Mouse (Mus musculus) natural killer cell, adult 2 months (primary cell): ENCODE results near the gene Mief2.
A peak's percentile ranks its signal among the peaks of the same experiment; 100 is the strongest.

Source experiments
- DNase-seq, 2 experiments: peaks; one replicate each; pipeline ENCODE4 v3.0.0; 2022; ENCODE audit warnings: low spot score in 2 of 2

Mief2 gene

GRCm38 (mm10) chr11:60719263-60719662 lies 8.9 kb upstream of the Mief2 start:
- DNase-seq = no peak

DNA sequence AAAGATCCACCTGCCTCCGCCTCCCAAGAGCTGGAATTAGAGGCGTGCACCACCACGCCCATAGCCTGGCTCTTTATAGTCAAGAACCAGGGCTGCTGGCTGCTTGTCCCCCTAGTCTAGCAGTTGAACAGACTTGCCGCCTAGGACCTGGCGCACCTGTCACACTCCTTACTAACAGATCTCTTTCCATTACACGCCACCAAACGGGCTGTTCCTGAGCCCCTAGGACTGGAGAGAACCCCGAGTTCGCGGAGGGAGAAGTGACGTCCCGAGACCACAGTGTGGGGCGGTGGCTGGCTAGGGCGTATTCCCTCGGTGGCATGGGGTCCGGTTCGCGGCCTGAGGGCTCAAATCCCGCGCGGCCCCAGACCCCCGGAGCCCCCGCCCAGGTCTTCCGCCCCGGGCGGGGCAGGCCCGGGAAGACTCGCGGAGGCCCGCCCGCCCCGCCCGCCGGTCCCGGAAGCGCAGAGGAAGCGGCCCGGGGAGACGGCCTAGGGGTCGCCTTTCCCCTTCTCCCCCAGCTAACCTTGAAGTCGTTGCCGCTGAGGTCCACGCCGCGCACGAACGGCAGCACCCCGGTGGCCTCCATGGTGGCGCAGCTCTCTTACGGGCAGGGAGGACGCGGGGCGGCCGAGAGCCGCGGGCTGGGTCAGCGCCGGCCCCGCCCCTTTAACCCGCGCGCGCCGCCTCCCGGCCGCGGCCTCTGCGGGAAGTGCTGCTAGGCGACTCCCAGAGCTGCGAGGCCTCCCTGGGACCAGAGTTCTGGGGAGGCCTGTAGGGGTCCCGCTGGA lies 1.4 kb upstream of the Mief2 start, which contains the start of gene Flii:
Flii (minus strand) TSS at position 663 of the 791 bp plus-strand sequence.
- peak in 1 of 2 experiments; percentile 76 for DNase-seq

- DNase-seq = peak in 1 of 2 experiments; percentile 67
These were observed 632 bp upstream of the Mief2 start for GRCm38 (mm10) chr11:60727392-60728140.

DNA sequence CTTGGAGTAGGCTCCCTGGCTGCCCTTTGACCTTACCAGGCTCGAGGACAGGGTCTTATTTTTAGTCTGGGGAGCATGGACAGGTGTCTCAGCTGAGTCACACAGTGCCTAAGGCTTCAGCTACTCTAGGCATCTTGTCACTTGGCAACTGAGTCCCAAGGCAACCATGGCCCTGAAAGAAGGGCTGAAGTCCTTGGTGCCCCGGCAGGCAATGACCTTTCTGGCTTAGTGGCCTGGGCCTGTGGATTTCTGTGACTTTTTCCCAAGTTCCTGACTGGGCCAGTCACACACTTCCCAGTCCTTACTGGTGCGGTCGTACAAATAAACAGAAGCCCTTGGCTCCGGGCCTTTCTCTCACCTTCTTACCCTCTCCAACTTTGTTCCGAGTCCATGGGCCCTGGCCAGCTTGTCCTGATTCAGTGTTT lies 1.0 kb downstream of the Mief2 start:
- no peak for DNase-seq

DNA sequence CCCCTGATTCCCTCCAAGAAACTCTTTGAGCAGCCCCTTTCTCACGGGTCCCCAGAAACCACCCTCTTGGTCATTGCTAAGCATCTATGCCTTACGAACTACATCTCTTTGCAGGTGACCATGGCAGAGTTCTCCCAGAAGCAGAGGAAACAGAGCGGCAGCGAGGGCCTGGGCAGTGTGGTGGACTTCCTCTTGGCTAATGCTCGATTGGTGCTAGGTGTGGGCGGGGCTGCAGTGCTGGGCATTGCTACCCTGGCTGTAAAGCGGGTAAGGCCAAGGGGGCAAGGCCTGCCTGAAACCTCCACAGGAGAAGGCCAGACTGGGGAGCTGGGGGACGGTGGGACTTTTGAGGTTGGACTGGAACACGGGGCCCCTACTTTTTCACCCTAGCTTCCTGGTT lies 2.0 kb downstream of the Mief2 start:
- DNase-seq = no peak

GRCm38 (mm10) chr11:60731251-60731650 lies 3.1 kb downstream of the Mief2 start:
- no peak for DNase-seq

DNA sequence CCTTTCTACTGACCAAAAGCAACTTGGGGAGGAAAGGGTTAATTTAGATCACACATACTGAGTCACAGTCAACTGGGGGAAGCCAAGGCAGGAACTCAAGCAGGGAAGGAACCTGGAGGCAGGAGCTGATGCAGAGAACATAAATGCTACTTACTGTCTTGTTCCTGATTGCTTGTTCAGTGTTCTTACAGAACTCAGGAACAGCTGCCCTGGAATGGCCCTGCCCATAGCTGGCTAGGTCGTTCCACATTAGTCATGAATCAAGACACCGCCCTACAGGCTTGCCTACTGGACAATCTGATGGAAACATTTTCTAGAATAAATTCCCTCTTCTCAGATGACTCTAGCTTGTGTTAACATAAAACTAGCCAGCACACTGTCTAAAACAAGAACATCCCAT lies 6.0 kb downstream of the Mief2 start:
- DNase-seq = no peak

DNA sequence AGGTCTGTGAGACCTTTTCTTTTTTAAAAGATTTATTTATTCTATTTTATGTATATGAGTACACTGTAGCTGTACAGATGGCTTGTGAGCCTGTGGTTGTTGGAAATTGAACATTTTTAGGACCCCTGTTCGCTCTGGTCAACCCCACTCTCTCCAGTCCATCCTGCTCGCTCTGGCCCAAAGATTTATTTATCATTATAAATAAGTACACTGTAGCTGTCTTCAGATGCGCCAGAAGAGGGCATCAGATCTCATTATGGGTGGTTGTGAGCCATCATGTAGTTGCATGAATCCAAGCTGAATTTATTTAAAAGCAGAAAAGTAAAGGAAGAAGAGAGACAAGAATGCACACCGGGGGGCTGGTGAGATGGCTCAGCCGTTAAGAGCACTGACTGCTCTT lies 7.0 kb downstream of the Mief2 start:
- no peak for DNase-seq

- DNase-seq = no peak
These were observed 8.3 kb downstream of the Mief2 start for GRCm38 (mm10) chr11:60736491-60736890.

- DNase-seq = no peak
These were observed 9.3 kb downstream of the Mief2 start for GRCm38 (mm10) chr11:60737450-60737849.

- no peak for DNase-seq
These were observed 12.1 kb downstream of the Mief2 start for GRCm38 (mm10) chr11:60740321-60740720.

- DNase-seq = no peak
These were observed 27.4 kb downstream of the Mief2 start for GRCm38 (mm10) chr11:60755570-60755969.

- no peak for DNase-seq
These were observed 33.5 kb downstream of the Mief2 start for GRCm38 (mm10) chr11:60761681-60762080.

DNA sequence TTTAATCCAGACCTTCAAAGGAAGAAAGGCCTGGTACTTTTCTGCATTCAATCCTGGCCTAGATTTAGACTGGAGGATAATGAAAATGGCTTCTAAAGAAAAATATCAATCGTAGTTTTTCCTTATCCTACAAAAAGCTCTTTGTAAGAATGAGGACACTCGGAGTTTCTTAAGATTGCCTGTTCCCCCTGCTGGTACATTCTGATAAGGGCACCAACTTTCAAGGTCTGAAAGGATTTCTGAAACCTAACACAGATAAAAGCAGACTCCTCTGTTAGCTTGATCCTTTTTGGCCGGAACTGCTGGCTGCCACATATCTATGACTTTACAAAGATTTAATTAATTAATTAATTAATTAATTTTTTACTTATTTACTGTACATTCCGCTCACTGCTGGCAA lies 38.8 kb downstream of the Mief2 start:
- DNase-seq = no peak

- DNase-seq = no peak
These were observed 41.1 kb downstream of the Mief2 start for GRCm38 (mm10) chr11:60769322-60769721.

DNA sequence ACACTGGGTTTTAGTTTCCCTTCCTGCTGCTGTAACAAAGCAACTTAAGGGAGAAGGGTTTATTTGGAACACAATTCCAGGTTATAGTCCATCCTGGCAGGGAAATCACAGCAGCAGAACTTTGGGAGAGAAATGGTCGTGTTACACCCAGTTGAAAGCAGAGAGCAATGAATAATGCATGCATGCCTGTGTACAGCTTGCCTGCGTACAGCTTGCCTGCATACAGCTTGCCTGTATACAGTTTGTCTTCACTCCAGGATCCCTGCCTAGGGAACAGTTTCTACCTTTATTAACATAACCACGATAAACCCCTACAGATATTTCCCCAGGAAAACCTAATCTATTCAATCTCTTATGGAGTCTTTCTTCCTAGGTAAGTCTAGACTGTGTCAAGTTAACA lies 42.6 kb downstream of the Mief2 start:
- DNase-seq = no peak

GRCm38 (mm10) chr11:60772161-60772560 lies 44.0 kb downstream of the Mief2 start:
- no peak for DNase-seq

- DNase-seq = no peak
These were observed 46.0 kb downstream of the Mief2 start for GRCm38 (mm10) chr11:60774158-60774689.

- DNase-seq = no peak
These were observed 46.6 kb downstream of the Mief2 start for GRCm38 (mm10) chr11:60774841-60775240.

DNA sequence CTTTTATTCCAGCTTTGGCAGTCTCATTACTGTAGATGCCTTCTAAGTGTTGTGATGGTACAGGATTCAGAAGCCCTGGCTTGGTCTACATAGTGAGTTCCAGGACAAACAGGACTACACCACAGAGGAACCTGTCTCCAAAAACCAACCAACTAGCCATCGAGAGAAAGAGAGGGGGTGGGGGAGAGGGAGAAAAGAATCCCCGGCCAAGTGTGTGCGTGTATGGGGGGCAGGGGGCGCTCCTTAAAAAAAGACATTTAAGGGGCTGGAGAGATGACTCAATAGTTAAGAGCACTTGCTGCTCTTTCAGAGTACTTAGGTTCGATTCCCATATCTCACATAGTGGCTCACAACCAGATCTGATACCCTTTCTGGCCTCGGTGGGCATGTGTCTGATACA lies 47.4 kb downstream of the Mief2 start:
- DNase-seq = no peak

GRCm38 (mm10) chr11:60776107-60776828 lies 48.1 kb downstream of the Mief2 start:
- no peak for DNase-seq
